Comparison of ENCODE assay signal across 8 mouse cellular contexts in genomic region chr12:79612334-79613060, GRCm38 (mm10).
DNase-seq lines count a peak whose midpoint lies in the region; ATAC-seq lines count a peak whose summit lies in the region.

No protein-coding gene starts in this region.

- no peaks in the 10 kb centered on the region for H3K9me3 ChIP-seq in hindbrain, embryonic 16.5 days (ENCODE audit: control insufficient read depth, low read length)

- no peaks in the 10 kb centered on the region for H3K36me3 ChIP-seq in hindbrain, embryonic 16.5 days (ENCODE audit: control insufficient read depth, insufficient read depth, low read length)
- H3K36me3 ChIP-seq in macrophage (ENCODE audit: inconsistent target) = no peaks in the 10 kb centered on the region

- H3K4me1 ChIP-seq in hindbrain, embryonic 16.5 days (ENCODE audit: control insufficient read depth, insufficient read depth, low read depth, low read length) = peaks cover 8% of the 10 kb centered on the region

- H3K27me3 ChIP-seq in hindbrain, embryonic 16.5 days (replicated peaks; ENCODE audit: control insufficient read depth, insufficient read depth, low read length) = no peaks in the 10 kb centered on the region

- H3K79me2 ChIP-seq in macrophage (ENCODE audit: inconsistent target) = no peaks in the 10 kb centered on the region

- peak; percentile 94 for ATAC-seq in hindbrain, embryonic 16.5 days

- no peak overlapping the region for H3K4me2 ChIP-seq in hindbrain, embryonic 16.5 days (ENCODE audit: low read length)

- H3K4me3 ChIP-seq in hindbrain, embryonic 16.5 days (ENCODE audit: low read length) = no peak overlapping the region
- H3K4me3 ChIP-seq in macrophage (ENCODE audit: inconsistent target) = no peak overlapping the region

- 45% methylated on average over 14 of the region's 14 CpGs for WGBS in hindbrain, embryonic 16.5 days
- 55% methylated on average over 14 of the region's 14 CpGs for WGBS in macrophage (ENCODE audit: missing documents)

- no peak overlapping the region for H3K9ac ChIP-seq in hindbrain, embryonic 16.5 days (ENCODE audit: low read depth, low read length)

- DNase-seq in T-cell, adult 2 months (ENCODE audit: low spot score) = peak; percentile 77
- DNase-seq in cerebellum, postnatal 36 days = peak; percentile 89 to 90
- DNase-seq in frontal cortex, postnatal 36 days (ENCODE audit: low spot score in 2 of 2) = peak; percentile 79 to 81
- peak; percentile 80 to 84 for DNase-seq in left cerebral cortex, adult 18-20 months (ENCODE audit: low spot score in 2 of 2)
- peak; percentile 83 for DNase-seq in right cerebral cortex, adult 18-20 months
- DNase-seq in urinary bladder, postnatal 10 days (ENCODE audit: low spot score) = peak; percentile 44

- peak overlapping the region; percentile 61 for H3K27ac ChIP-seq in hindbrain, embryonic 16.5 days (ENCODE audit: low read depth, low read length)
- peak overlapping the region; percentile 70 for H3K27ac ChIP-seq in macrophage
